Mouse (Mus musculus): ENCODE measurements around the gene Acp4.

DNA sequence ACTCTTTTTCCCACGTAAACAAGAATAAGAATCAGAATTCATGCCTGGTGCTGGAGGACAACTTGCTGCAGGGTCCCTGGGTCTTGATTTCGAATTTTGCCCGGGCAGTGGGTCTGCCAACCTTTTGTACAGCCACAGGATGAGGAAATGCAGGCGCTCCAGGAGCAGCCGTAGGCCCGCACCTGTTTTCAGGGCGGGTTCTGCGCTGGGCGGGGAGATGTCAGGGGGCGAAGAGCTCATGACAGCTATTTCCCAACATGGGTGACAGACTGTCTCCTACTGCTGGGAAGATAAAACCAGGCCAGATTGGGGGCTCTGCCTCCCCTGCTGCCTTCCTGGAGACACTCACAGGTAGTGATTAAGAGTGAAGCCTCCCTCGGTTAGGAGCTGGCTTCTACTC, 16.9 kb upstream of the Acp4 start:
- TF ChIP-seq POLR2A (IDR thresholded peaks at IDR 0.05; ENCODE audit: borderline replicate concordance, insufficient read depth, low read length) (no peak), CTCF (IDR thresholded peaks at IDR 0.05; ENCODE audit: borderline replicate concordance, insufficient read depth, low read depth, low read length) (no peak)
